Mouse (Mus musculus): ENCODE measurements around the gene Epb41l5. TPM values are rescaled to one million over a fixed set of nuclear protein-coding genes. Genes with fewer than 3 reads are reported as not detected.

The Epb41l5 gene
- polyA plus RNA-seq, 1 experiment = 0.08 TPM

GRCm38 (mm10) chr1:119498536-119499231, 150.1 kb downstream of the Epb41l5 start:
- Histone ChIP-seq H3K4me3 (replicated peaks) (peak overlapping the region; percentile 20), H3K4me1 (peaks cover 96% of the 10 kb centered on the region), H3K36me3 (replicated peaks; ENCODE audit: low read length) (peaks cover 77% of the 10 kb centered on the region), H3K9me3 (peaks cover 3% of the 10 kb centered on the region; the same call in 1 of the 2 replicates), H3K27me3 (replicated peaks) (no peaks in the 10 kb centered on the region)
- TF ChIP-seq FLI1 (IDR thresholded peaks at IDR 0.05; ENCODE audit: low read length) = no peak
- TF ChIP-seq GATA1 (IDR thresholded peaks at IDR 0.05; ENCODE audit: borderline replicate concordance, low read length) = no peak

- H3K4me1 ChIP-seq = peaks cover 96% of the 10 kb centered on the region
- no peak for TF ChIP-seq FLI1 (IDR thresholded peaks at IDR 0.05; ENCODE audit: low read length)
- TF ChIP-seq GATA1 (IDR thresholded peaks at IDR 0.05; ENCODE audit: borderline replicate concordance, low read length) = no peak
- no peaks in the 10 kb centered on the region for H3K27me3 ChIP-seq (replicated peaks)
- H3K4me3 ChIP-seq (replicated peaks) = no peak overlapping the region
- H3K9me3 ChIP-seq = peaks cover 3% of the 10 kb centered on the region; the same call in 1 of the 2 replicates
- peaks cover 83% of the 10 kb centered on the region for H3K36me3 ChIP-seq (replicated peaks; ENCODE audit: low read length)
These were observed 151.3 kb downstream of the Epb41l5 start for GRCm38 (mm10) chr1:119497346-119498004.

GRCm38 (mm10) chr1:119495396-119495775, 153.4 kb downstream of the Epb41l5 start:
- H3K4me1 ChIP-seq = peaks cover 88% of the 10 kb centered on the region
- no peaks in the 10 kb centered on the region for H3K27me3 ChIP-seq (replicated peaks)
- peaks cover 81% of the 10 kb centered on the region for H3K36me3 ChIP-seq (replicated peaks; ENCODE audit: low read length)
- H3K9me3 ChIP-seq = no peaks in the 10 kb centered on the region
- no peak for TF ChIP-seq GATA1 (IDR thresholded peaks at IDR 0.05; ENCODE audit: borderline replicate concordance, low read length)
- TF ChIP-seq FLI1 (IDR thresholded peaks at IDR 0.05; ENCODE audit: low read length) = no peak
- no peak overlapping the region for H3K4me3 ChIP-seq (replicated peaks)

Other genes starting within 250 kb of the Epb41l5 start
- gene Inhbb, start 226.8 kb downstream of the Epb41l5 start, polyA plus RNA-seq (2012; ENCODE audit: insufficient read depth, low replicate concordance) = 0.07 TPM in 1 of 2 replicates, not detected in the other
- 14.6 and 45.9 TPM in 2 replicates for gene Ralb, start 144.2 kb downstream of the Epb41l5 start, polyA plus RNA-seq (2012; ENCODE audit: insufficient read depth, low replicate concordance)
- gene Tmem185b, start 122.8 kb downstream of the Epb41l5 start, polyA plus RNA-seq (2012; ENCODE audit: insufficient read depth, low replicate concordance) = 16.4 and 19.8 TPM in 2 replicates
- gene Ptpn4, start 188.6 kb upstream of the Epb41l5 start, polyA plus RNA-seq (2012; ENCODE audit: insufficient read depth, low replicate concordance) = 1.6 and 1.9 TPM in 2 replicates

Data from megakaryocyte, embryonic 14.5 days (primary cell).